Mouse (Mus musculus) brain, embryonic 14.5 days (tissue): ENCODE measurements around the gene Slc16a1.

Experiments used
- CTCF ChIP-seq: fragments of 200-500 bp; IDR thresholded peaks from 2 replicates; pipeline ENCODE4 v1.5.1; 2012; ENCODE audit warnings: inconsistent platforms, mild to moderate bottlenecking, moderate library complexity, borderline replicate concordance; ENCODE audit not compliant: insufficient read depth, insufficient read length; ENCODE audit errors: extremely low read depth
- POLR2A ChIP-seq: fragments of 200-500 bp; IDR thresholded peaks from 2 replicates; pipeline ENCODE4 v1.6.1; 2012; ENCODE audit warnings: mild to moderate bottlenecking, inconsistent platforms, borderline replicate concordance; ENCODE audit not compliant: poor library complexity, insufficient read depth, insufficient read length, severe bottlenecking; ENCODE audit errors: extremely low read depth

- TF ChIP-seq POLR2A (no peak), CTCF (no peak)
Measured at GRCm38 (mm10) chr3:104668989-104669388, 30.5 kb downstream of the Slc16a1 start.
